Mouse (Mus musculus) heart, postnatal 0 days (tissue): ENCODE data around the gene Slc24a3.

Experiments used
- CTCF ChIP-seq: IDR thresholded peaks from 2 replicates; pipeline ENCODE4 v1.5.1; 2016; ENCODE audit warnings: antibody characterized with exemption, control low read depth, low read depth
- EP300 ChIP-seq: IDR thresholded peaks from 2 replicates; pipeline ENCODE4 v1.6.1; 2016; ENCODE audit warnings: antibody characterized with exemption, low read depth

DNA sequence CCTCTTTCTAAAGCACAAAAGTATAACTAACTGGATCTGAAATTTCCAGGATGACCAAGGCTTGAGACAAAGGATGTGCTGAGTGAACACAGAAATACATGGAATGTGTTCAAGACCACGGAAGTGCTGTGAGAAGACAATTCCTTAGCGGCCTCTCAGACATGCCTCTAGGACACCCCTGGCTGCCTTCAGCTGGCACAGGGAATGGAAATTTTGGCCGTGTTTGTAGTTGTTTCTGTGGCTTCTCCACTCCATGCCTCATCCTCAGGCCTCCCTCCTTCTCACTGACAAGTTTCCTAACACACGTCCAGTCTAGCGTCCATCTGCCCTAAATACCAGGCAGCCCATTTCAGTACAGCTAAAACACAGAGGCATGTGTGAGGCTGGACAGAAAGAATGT, 262.4 kb downstream of the Slc24a3 start:
- TF ChIP-seq CTCF (no peak), EP300 (no peak)
